Mouse (Mus musculus): ENCODE measurements around the gene Prrc2a. TPM values are rescaled to one million over a fixed set of nuclear protein-coding genes. Genes with fewer than 3 reads are reported as not detected.
A peak's percentile ranks its signal among the peaks of the same experiment; 100 is the strongest.
"Not testable (repeated sequence)": the region's sequence is repeated elsewhere in the genome, so short reads cannot be mapped to it uniquely, and the experiment has no call there.

The Prrc2a gene
- polyA plus RNA-seq, 1 experiment from 2014 or later, result 179 TPM

DNA sequence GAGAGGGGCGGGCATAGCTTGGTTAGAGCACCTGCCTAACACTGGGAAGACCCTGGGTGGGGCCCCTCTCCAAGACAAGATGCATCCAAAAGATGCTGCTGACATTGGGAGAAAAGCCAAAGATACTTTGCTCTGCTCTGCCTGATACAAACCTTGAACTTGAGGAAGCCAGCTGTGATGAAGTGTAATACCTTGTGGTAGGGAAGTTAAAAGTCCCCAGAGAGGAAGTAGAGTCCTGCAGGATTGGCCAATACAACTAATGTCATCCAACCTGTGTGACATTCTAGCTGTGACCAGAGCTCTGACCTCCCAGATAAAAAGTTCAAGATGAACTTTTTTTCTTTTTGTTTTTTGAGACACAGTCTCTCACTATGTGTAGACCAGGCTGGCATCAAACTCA is 39.6 kb downstream of the Prrc2a start:
- H3K27ac ChIP-seq, result peak overlapping the region; percentile 89; the same call in 1 of the 2 replicates
- ATAC-seq (ENCODE audit: borderline replicate concordance, extremely low read depth, low FRiP score, low TSS enrichment), result no peak
- peaks cover 10% of the 10 kb centered on the region; the same call in 1 of the 2 replicates for H3K36me3 ChIP-seq
- WGBS, result 81% methylated on average over 1 of the region's 1 CpGs
- no peaks in the 10 kb centered on the region for H3K9me3 ChIP-seq
- peaks cover 42% of the 10 kb centered on the region for H3K4me1 ChIP-seq
- no peaks in the 10 kb centered on the region for H3K27me3 ChIP-seq
- no peak overlapping the region for H3K9ac ChIP-seq
- peak overlapping the region; percentile 67; the same call in 1 of the 2 replicates for H3K4me3 ChIP-seq
- no peak overlapping the region; the same call in 1 of the 2 replicates for H3K4me2 ChIP-seq

DNA sequence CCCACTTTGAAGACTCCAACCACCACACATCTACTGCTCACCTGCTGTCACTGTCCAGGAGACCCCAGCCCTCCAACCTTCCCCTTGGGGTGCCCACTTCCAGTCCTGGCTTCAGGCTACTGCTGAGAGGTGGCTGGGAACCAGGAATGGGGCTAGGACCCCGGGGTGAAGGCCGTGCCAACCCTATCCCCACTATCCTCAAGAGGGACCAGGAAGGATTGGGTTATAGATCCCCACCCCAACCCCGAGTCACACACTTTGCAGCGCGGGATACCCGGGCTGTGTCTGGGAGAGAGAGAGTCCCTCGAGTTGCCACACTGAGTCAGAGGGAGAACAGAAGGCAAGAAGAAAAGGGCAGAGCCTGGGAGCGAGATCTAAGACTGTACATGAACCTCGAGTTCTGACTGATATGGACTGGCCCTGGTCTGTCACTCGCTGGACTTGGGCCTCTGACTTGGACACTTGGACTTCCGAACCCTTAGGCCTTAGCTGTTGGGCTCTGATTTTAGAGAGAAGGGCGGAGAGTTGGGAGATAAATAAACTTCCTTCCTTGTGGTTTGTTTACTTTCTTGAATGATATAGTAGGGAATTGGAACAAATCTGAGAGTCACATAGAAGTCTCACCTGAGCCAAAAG is 40.3 kb downstream of the Prrc2a start:
- not testable (repeated sequence) for H3K4me2 ChIP-seq; H3K9me3 ChIP-seq; H3K9ac ChIP-seq; H3K4me3 ChIP-seq; ATAC-seq (ENCODE audit: borderline replicate concordance, extremely low read depth, low FRiP score, low TSS enrichment); H3K27ac ChIP-seq; H3K27me3 ChIP-seq
- Histone ChIP-seq H3K4me1 (peaks cover 48% of the 10 kb centered on the region), H3K36me3 (peaks cover 15% of the 10 kb centered on the region; the same call in 1 of the 2 replicates)
- WGBS, result 89% methylated on average over 12 of the region's 12 CpGs

DNA sequence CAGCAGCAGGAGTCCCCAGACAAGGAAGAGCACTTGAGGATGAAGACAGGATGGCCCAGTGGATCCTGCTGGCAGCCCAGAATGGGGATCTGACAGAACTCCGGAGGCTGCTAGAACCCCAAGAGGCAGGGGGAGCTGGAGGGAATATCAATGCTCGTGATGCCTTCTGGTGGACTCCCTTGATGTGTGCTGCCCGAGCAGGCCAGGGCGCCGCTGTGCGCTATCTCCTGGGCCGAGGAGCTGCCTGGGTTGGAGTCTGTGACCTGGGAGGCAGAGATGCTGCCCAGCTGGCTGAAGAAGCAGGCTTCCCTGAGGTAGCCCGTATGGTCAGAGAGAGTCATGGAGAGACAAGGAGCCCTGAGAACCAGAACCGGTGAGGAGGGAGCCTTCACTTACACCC is 41.4 kb downstream of the Prrc2a start:
- 87% methylated on average over 9 of the region's 9 CpGs for WGBS
- not testable (repeated sequence) for ATAC-seq (ENCODE audit: borderline replicate concordance, extremely low read depth, low FRiP score, low TSS enrichment)

DNA sequence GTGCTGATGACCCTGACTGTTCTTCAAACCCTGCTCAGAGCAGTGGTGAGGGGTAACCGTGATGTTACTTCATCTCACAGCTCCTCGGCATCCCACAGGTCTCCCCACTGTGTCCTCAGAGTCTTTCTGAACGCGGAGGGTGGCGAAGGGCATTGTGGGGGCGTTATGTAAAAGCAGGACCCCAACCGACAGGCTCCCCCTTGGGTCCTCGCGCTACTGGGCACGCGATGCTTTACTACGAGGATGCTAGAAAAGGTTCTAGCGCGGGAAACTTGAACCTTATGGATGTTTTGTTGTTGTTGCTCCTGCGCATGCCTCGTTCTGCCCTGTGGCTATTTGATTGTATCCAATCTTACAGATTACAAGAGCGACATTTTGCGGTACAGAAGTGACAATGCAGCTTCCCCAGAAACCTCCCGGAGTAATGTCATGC is 42.8 kb downstream of the Prrc2a start, which contains the start of gene Csnk2b:
TSS of gene Csnk2b (minus strand) at position 183 of the 433 bp plus-strand sequence.
- Histone ChIP-seq H3K4me2 (peak within 1 kb of the TSS; percentile 95), H3K27me3 (no peaks in the 10 kb centered on the region), H3K4me1 (peaks cover 37% of the 10 kb centered on the region), H3K9me3 (no peaks in the 10 kb centered on the region), H3K9ac (peak within 1 kb of the TSS; percentile 91), H3K4me3 (peak within 1 kb of the TSS; percentile 81), H3K27ac (peak within 1 kb of the TSS; percentile 86), H3K36me3 (peaks cover 37% of the 10 kb centered on the region)
- under 1% methylated on average over 19 of the region's 19 CpGs for WGBS
- ATAC-seq (ENCODE audit: borderline replicate concordance, extremely low read depth, low FRiP score, low TSS enrichment), result no peak; the same call in 1 of the 2 replicates

More for the DNA sequence above, 41.4 kb downstream of the Prrc2a start:
- not testable (repeated sequence) for H3K27ac ChIP-seq, H3K4me3 ChIP-seq, H3K9me3 ChIP-seq, H3K27me3 ChIP-seq, H3K9ac ChIP-seq, H3K4me2 ChIP-seq
- Histone ChIP-seq H3K36me3 (peaks cover 26% of the 10 kb centered on the region), H3K4me1 (peaks cover 48% of the 10 kb centered on the region)

DNA sequence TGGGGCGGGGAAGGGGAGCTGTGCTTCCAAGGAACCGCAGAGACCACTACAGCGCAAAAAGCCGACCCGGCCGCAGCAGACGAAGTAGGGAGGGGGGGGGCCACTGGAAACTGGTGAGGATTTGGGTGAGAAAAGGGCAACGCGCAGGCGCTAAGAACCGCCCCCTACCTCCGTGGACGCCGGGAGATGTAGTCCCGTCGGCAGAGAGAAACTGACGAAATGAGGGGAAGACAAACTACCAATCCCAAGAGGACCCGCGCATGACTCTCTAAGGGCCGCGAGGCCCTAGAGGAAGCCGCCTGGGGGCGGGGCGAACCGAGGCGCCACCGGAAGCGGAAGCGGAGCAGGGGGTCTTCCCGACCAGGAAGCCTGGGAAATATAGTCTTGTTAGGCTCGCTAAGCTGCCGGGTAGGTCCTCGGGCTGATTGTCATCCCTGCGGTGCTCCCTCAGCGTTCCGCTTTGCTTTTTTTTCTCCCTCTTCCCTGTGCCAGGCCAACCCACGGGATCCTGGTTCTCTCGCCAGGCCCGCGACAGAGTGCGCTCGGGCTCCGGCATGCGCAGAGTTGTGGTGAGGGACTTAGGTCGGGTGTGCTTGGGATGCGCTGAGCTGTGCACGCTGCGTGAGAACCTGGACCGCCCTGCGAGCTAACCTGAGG is 43.4 kb downstream of the Prrc2a start, which contains the start of gene Gpank1:
TSS of gene Gpank1 (plus strand) at position 313 of the 657 bp plus-strand sequence.
- H3K27ac ChIP-seq, result peak within 1 kb of the TSS; percentile 86
- peaks cover 33% of the 10 kb centered on the region for H3K4me1 ChIP-seq
- H3K4me2 ChIP-seq, result peak within 1 kb of the TSS; percentile 95
- under 1% methylated on average over 48 of the region's 50 CpGs for WGBS
- peaks cover 41% of the 10 kb centered on the region for H3K36me3 ChIP-seq
- peak; percentile 97 for ATAC-seq (ENCODE audit: borderline replicate concordance, extremely low read depth, low FRiP score, low TSS enrichment)
- H3K9me3 ChIP-seq, result no peaks in the 10 kb centered on the region
- H3K4me3 ChIP-seq, result peak within 1 kb of the TSS; percentile 81
- no peaks in the 10 kb centered on the region for H3K27me3 ChIP-seq
- peak within 1 kb of the TSS; percentile 91 for H3K9ac ChIP-seq

- Histone ChIP-seq H3K36me3 (peaks cover 46% of the 10 kb centered on the region), H3K27ac (peak overlapping the region; percentile 60)
- ATAC-seq (ENCODE audit: borderline replicate concordance, extremely low read depth, low FRiP score, low TSS enrichment), result no peak
Measured at GRCm38 (mm10) chr17:35120745-35121142, 44.0 kb downstream of the Prrc2a start.

DNA sequence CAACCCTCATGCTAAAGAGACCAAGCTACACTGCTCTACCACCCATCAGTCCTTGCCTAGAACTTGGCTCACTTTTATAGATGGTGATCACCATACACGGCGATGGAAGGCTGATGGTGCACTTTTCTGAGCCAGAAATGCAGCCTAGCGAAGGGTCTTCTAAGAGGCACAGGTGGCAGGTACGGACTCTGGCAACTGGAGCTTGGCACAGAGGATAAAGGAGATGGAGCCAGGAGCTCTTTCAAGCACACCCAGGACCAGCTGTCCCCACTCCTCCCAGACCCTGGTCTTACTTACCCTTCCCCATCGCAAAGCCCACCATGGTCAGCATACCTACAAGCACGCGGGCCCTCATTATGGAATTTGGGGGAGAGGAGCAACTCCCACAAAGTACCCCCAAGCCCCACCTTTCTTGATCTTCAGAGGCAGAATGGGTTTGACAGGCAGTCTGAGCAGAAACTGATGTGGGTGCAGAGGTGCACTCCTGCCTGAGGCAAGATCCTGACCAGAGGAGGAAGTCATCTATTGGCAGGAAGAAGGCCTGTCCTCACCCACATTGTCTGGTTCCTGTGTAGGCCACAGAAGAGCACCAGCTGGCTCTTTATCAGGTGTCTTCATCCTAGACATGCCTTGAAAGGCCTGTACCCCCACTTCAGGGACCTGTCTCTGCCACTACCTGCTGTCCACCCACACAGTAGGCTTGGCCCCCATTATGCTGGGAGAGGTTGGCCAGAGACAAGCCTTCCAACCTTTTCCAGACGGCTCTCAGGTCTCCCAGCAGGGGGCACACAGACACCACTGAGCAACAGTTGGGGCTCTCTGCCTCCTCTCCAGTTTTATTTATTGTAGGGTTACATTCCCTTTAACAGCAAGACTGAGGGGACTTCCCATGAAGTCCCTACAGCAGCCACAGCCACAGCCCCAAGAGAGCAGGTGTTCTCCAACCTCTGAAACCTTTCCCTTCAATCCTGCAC is 49.4 kb downstream of the Prrc2a start, which contains the start of gene Ly6g5b:
TSS of gene Ly6g5b (minus strand) at position 383 of the 974 bp plus-strand sequence.
- no peaks in the 10 kb centered on the region for H3K9me3 ChIP-seq
- H3K9ac ChIP-seq, result no peak within 1 kb of the TSS
- 84% methylated on average over 8 of the region's 8 CpGs for WGBS
- peaks cover 8% of the 10 kb centered on the region for H3K4me1 ChIP-seq
- H3K4me2 ChIP-seq, result no peak within 1 kb of the TSS
- no peak within 1 kb of the TSS for H3K27ac ChIP-seq
- no peak for ATAC-seq (ENCODE audit: borderline replicate concordance, extremely low read depth, low FRiP score, low TSS enrichment)
- no peaks in the 10 kb centered on the region for H3K27me3 ChIP-seq
- peaks cover 54% of the 10 kb centered on the region for H3K36me3 ChIP-seq
- H3K4me3 ChIP-seq, result no peak within 1 kb of the TSS

More at GRCm38 (mm10) chr17:35120745-35121142, 44.0 kb downstream of the Prrc2a start:
- under 1% methylated on average over 33 of the region's 33 CpGs for WGBS
- Histone ChIP-seq H3K27me3 (no peaks in the 10 kb centered on the region), H3K4me3 (peak overlapping the region; percentile 81), H3K4me2 (peak overlapping the region; percentile 95), H3K9ac (peak overlapping the region; percentile 91), H3K9me3 (no peaks in the 10 kb centered on the region), H3K4me1 (peaks cover 30% of the 10 kb centered on the region)

DNA sequence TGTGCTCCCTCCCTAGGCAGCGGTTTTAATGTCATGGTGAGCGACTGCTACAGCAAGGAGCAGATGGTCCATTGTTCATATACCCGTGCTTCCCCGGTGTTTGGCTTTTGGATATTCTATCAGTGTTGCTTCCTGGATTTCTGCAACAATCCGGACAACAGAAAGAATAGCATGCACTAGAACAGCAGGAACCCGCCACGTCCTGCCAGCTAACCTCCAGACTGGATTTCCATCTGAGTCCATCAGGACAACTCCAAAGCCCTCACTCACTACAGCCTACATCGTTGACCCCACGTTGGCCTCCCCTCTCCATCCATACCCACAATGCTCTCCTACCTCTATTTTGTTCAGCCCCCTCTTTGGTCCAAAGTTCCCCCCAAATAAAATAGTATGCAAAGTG is 52.9 kb downstream of the Prrc2a start:
- Histone ChIP-seq H3K36me3 (peaks cover 27% of the 10 kb centered on the region), H3K9me3 (no peaks in the 10 kb centered on the region), H3K4me3 (no peak overlapping the region), H3K4me1 (no peaks in the 10 kb centered on the region), H3K27me3 (no peaks in the 10 kb centered on the region), H3K27ac (no peak overlapping the region), H3K4me2 (no peak overlapping the region), H3K9ac (no peak overlapping the region)
- no peak for ATAC-seq (ENCODE audit: borderline replicate concordance, extremely low read depth, low FRiP score, low TSS enrichment)
- WGBS, result 62% methylated on average over 9 of the region's 9 CpGs

DNA sequence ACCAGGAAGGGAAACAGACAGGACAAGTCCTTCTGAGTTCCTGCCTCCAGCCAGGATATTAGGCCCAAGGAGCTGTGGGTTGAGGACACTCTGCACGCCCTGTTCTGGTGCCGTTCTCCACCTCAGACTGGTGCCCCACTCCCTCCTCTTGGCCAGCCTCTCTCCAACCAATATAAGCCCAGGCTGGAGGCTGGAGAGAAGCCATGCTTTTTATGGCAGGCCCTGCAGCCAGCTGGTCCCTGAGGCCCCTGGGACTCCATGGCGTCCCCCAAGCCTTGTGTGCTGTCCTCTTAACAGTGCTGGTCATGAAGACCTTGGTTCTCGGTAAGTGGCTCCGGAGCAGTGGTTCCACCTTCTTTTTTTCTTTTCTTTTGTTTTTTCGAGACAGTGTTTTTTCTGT is 56.6 kb downstream of the Prrc2a start, which contains the start of gene Ly6g5c:
TSS of gene Ly6g5c (plus strand) at position 183 of the 400 bp plus-strand sequence.
- H3K36me3 ChIP-seq, result peaks cover 7% of the 10 kb centered on the region
- no peak within 1 kb of the TSS for H3K4me2 ChIP-seq
- H3K27me3 ChIP-seq, result no peaks in the 10 kb centered on the region
- H3K9me3 ChIP-seq, result no peaks in the 10 kb centered on the region
- H3K9ac ChIP-seq, result no peak within 1 kb of the TSS
- 88% methylated on average over 6 of the region's 6 CpGs for WGBS
- H3K4me3 ChIP-seq, result no peak within 1 kb of the TSS
- H3K27ac ChIP-seq, result no peak within 1 kb of the TSS
- ATAC-seq (ENCODE audit: borderline replicate concordance, extremely low read depth, low FRiP score, low TSS enrichment), result no peak
- H3K4me1 ChIP-seq, result no peaks in the 10 kb centered on the region

DNA sequence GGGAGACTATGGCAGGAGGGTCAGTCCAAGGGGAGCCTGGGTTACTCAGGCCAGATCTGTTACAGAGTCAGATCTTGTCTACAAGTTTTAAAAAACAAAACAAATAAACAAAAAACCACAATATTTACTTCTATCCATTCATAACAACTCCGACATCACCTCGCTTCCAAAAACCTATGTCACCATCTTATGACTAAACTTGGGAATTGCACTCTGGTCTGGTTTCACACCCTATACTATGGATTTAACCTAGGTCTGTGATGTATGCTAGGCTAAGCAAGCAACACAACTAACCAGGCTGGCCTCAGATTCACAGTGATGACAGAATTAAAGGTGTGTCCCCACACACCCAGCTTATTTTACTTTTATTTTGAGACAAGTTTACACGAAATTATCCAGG is 58.2 kb downstream of the Prrc2a start:
- ATAC-seq (ENCODE audit: borderline replicate concordance, extremely low read depth, low FRiP score, low TSS enrichment), result no peak
- H3K9ac ChIP-seq, result no peak overlapping the region
- WGBS, result 51% methylated on average over 3 of the region's 3 CpGs
- peaks cover 22% of the 10 kb centered on the region for H3K36me3 ChIP-seq
- no peak overlapping the region for H3K4me2 ChIP-seq
- H3K4me1 ChIP-seq, result no peaks in the 10 kb centered on the region
- no peak overlapping the region for H3K27ac ChIP-seq
- no peaks in the 10 kb centered on the region for H3K27me3 ChIP-seq
- no peak overlapping the region for H3K4me3 ChIP-seq
- H3K9me3 ChIP-seq, result no peaks in the 10 kb centered on the region

DNA sequence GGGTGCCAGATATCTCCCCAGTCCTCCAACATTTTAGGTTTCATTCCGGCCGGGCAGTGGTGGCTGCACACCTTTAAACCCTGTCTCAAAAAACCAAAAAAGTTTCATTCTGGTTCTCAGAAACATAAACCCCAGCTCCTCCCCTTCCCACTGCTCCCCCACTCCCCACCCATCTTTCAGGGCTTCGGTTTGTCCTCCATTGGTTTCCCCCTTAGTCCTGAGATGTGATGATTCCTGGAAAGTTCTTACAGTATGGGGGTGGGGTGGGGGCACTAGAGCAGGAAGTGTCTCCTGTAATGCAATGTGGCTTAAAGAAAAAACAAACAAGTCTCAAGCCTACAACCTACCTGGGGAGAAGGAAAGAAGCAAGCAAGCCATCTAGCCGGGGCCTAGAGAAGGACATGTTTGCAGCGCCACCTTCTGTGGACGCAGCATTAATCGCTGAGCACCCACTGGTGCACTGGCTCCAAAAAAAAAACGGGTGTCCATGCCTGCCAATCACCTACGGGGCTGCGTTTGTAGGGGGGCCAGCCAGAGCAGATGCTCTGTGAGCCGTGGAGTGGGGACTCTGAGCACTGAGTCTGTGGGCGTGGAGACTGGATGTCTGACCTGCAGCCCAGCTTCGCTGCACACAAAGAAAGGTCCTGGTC is 58.8 kb downstream of the Prrc2a start:
- no peaks in the 10 kb centered on the region for H3K4me1 ChIP-seq
- 25% methylated on average over 13 of the region's 13 CpGs for WGBS
- no peak overlapping the region for H3K4me2 ChIP-seq
- H3K9me3 ChIP-seq, result no peaks in the 10 kb centered on the region
- peaks cover 29% of the 10 kb centered on the region for H3K36me3 ChIP-seq
- no peak overlapping the region for H3K9ac ChIP-seq
- no peak overlapping the region for H3K27ac ChIP-seq
- ATAC-seq (ENCODE audit: borderline replicate concordance, extremely low read depth, low FRiP score, low TSS enrichment), result no peak
- no peak overlapping the region for H3K4me3 ChIP-seq
- H3K27me3 ChIP-seq, result no peaks in the 10 kb centered on the region

Data from lung, embryonic 15.5 days (tissue).